Mouse (Mus musculus): ENCODE data around the gene Eral1.

Gene Eral1

GRCm38 (mm10) chr11:78079961-78080921 lies at the start of gene Eral1:
Gene Eral1, minus strand, starts transcription at chr11:78080383.
- peak; percentile 59 for DNase-seq (ENCODE audit: low spot score)

DNA sequence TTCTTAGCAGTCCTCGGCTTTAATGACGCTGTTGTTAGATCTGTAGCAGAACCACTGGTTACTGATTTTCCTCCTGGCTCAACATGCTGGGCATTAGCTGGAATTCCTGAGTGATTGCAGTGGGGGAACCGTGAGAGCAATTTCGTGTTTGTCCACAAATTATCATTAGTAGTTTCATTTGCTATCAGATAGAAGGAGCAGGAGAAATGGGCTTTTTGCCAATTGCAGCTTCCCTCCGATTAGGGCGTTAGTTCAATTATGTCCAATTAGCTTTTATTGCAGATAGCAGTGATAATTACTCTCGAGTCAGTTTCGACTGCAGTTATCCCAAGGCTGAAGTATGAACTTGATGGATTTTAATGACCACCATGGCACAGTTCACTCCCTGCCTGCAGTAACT lies 49.3 kb upstream of the Eral1 start:
- DNase-seq (ENCODE audit: low spot score): no peak

DNA sequence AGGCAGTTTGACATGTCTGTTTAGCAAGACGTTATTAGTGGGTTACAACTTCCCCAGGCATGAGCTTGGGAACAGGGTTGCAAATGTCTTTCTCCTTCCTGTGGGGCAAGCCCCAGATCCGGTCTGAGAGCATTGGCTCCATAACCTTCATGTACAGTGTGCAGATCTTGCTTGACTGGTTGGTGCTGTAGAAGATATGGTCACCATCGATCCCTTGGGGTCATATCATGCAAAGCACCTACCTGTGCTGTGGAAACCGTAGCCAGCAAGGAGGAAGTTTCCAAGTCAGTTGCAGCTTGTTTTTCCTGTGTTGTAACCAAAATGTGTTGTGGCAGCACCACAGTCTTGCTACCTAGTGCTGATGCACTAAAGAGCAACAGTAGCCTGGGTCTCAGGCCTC lies 46.6 kb upstream of the Eral1 start:
- no peak for DNase-seq (ENCODE audit: low spot score)

GRCm38 (mm10) chr11:78125691-78126090 lies 45.5 kb upstream of the Eral1 start:
- DNase-seq (ENCODE audit: low spot score): no peak

- no peak for DNase-seq (ENCODE audit: low spot score)
Observed at GRCm38 (mm10) chr11:78123782-78124181, 43.6 kb upstream of the Eral1 start.

DNA sequence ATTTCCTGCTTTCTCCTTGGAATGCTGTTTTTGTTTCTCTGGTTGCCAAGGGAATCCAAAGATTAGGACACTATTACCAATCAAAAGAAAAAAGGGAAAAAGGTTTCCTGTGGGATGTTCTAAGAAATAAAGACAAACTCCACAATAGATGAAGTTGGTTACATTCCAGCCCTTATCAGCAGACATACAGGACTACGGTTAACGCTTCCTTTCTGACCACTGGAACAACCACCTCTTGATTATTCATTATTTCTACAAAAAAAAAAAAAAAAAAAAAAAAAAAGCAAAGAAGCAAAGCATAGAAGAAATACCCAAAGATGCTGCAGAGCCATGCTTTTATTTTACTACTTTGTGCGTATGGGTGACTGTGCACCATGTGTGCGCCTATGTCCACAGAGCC lies 42.6 kb upstream of the Eral1 start:
- no peak for DNase-seq (ENCODE audit: low spot score)

- peak; percentile 23 for DNase-seq (ENCODE audit: low spot score)
Observed at GRCm38 (mm10) chr11:78121176-78121575, 41.0 kb upstream of the Eral1 start.

- DNase-seq (ENCODE audit: low spot score): no peak
Observed at GRCm38 (mm10) chr11:78119898-78120297, 39.7 kb upstream of the Eral1 start.

- no peak for DNase-seq (ENCODE audit: low spot score)
Observed at GRCm38 (mm10) chr11:78118467-78118866, 38.3 kb upstream of the Eral1 start.

- no peak for DNase-seq (ENCODE audit: low spot score)
Observed at GRCm38 (mm10) chr11:78116146-78116410, 35.9 kb upstream of the Eral1 start.

DNA sequence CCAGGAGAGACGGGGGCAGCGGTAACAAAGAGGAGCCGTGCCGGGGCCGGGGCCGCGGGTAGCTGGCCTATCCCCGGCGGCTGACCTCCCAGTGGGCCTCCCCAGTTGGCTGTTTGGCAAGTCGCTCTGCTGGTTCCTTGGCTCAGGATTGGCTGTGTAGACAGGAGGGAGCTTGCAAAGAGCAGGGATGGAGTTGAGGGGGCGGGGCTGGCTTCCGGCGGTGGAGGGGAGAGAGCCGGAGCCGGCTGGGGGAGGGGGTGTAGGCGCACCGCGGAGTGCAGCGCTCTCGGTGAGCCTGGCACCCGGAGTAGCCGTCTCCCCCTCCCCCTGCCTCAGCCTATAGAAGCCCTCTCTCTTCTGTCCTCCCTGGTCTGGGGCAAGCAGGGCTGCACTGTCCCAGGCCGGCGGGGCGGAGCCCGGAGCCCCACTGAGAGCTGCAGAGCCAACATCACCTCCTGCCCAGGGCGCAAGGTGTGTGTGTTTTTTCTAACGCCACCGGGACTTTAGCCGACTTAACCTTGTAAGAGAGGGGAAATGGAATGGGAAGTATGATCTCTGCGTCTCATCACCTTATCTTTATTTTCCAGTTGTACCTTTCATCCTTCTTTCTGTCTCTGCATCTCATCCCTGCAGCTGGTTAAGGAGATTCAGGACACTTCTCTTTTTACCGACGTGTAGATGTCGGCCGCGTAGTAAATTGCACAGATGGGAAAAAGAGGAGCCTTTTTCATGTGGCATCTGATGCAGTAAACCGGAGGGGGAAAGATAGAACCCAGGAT lies 35.4 kb upstream of the Eral1 start:
- DNase-seq (ENCODE audit: low spot score): peak; percentile 96

GRCm38 (mm10) chr11:78114676-78115366 lies 34.6 kb upstream of the Eral1 start:
- DNase-seq (ENCODE audit: low spot score): no peak

GRCm38 (mm10) chr11:78113616-78114015 lies 33.4 kb upstream of the Eral1 start:
- DNase-seq (ENCODE audit: low spot score): no peak

- DNase-seq (ENCODE audit: low spot score): no peak
Observed at GRCm38 (mm10) chr11:78104501-78104900, 24.3 kb upstream of the Eral1 start.

DNA sequence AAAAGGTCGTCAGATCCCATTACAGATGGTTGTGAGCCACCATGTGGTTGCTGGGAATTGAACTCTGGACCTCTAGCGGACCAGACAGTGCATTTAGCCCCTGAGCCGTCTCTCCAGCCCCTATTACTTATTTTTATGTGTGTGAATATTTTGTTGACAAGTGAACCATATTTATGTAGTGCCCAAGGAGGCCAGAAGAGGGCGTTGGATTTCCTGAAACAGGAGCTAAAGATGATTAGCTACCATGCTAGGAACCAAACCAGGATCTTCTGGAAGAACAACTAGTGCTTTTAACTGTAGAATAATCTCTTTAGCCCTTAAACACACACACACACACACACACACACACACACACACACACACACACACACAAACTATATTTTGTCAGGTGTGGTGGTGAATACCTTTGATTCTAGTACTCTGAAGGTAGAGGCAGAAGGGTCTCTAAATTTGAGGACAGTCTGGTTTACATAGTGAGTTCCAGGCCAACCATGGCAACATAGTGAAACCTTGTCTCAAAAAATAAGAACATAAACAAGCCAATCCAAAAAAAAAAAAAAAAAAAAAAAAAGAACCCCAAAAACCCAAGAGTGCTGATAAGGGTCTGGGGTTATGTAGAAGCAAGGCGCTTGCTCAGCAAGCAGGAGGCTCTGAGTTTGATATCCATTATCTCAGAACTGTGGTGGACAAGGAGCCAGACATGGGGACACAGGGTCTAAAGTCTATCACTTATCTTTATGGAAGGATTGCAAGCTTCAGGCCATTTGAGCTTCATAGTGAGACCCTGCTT lies 23.0 kb upstream of the Eral1 start:
- no peak for DNase-seq (ENCODE audit: low spot score)

- DNase-seq (ENCODE audit: low spot score): no peak
Observed at GRCm38 (mm10) chr11:78102142-78102541, 22.0 kb upstream of the Eral1 start.

GRCm38 (mm10) chr11:78100746-78101145 lies 20.6 kb upstream of the Eral1 start:
- DNase-seq (ENCODE audit: low spot score): no peak

GRCm38 (mm10) chr11:78097077-78097476 lies 16.9 kb upstream of the Eral1 start:
- no peak for DNase-seq (ENCODE audit: low spot score)

GRCm38 (mm10) chr11:78095144-78095516 lies 14.9 kb upstream of the Eral1 start:
- no peak for DNase-seq (ENCODE audit: low spot score)

GRCm38 (mm10) chr11:78094504-78095143 lies 14.4 kb upstream of the Eral1 start, which contains the start of gene Fam222b:
Gene Fam222b, plus strand, starts transcription at chr11:78094660.
- DNase-seq (ENCODE audit: low spot score): peak; percentile 91

GRCm38 (mm10) chr11:78094137-78094503 lies 13.9 kb upstream of the Eral1 start:
- no peak for DNase-seq (ENCODE audit: low spot score)
